Mouse (Mus musculus): ENCODE data around the gene AC161166.1. TPM values are rescaled to one million over a fixed set of nuclear protein-coding genes. Genes with fewer than 3 reads are reported as not detected.

The AC161166.1 gene
- not detected for total RNA-seq (2021)
- long read RNA-seq, experiment 1 = 0 reads
- long read RNA-seq, experiment 2 = 0 reads

GRCm38 (mm10) chr7:24512355-24512754 is at the start of gene AC161166.1:
Gene AC161166.1 (minus strand): TSS chr7:24512455.
- DNase-seq (ENCODE audit: low spot score in 2 of 2) = no peak

- DNase-seq (ENCODE audit: low spot score in 2 of 2) = no peak
Observed at GRCm38 (mm10) chr7:24561450-24561849, 49.2 kb upstream of the AC161166.1 start.

- DNase-seq (ENCODE audit: low spot score in 2 of 2) = no peak
Observed at GRCm38 (mm10) chr7:24555786-24556185, 43.5 kb upstream of the AC161166.1 start.

- no peak for DNase-seq (ENCODE audit: low spot score in 2 of 2)
Observed at GRCm38 (mm10) chr7:24551985-24552759, 39.9 kb upstream of the AC161166.1 start.

- no peak for DNase-seq (ENCODE audit: low spot score in 2 of 2)
Observed at GRCm38 (mm10) chr7:24547534-24548036, 35.3 kb upstream of the AC161166.1 start.

GRCm38 (mm10) chr7:24546634-24547389 is 34.6 kb upstream of the AC161166.1 start:
- peak; percentile 97 to 98 for DNase-seq (ENCODE audit: low spot score in 2 of 2)

GRCm38 (mm10) chr7:24546068-24546614 is 33.9 kb upstream of the AC161166.1 start, which contains the start of the genes Pinlyp and Xrcc1:
Gene Pinlyp (minus strand): TSS chr7:24546118.
Gene Xrcc1 (plus strand): TSS chr7:24546289.
- DNase-seq (ENCODE audit: low spot score in 2 of 2) = no peak

- no peak for DNase-seq (ENCODE audit: low spot score in 2 of 2)
Observed at GRCm38 (mm10) chr7:24544506-24544905, 32.3 kb upstream of the AC161166.1 start.

GRCm38 (mm10) chr7:24539686-24540085 is 27.4 kb upstream of the AC161166.1 start:
- DNase-seq (ENCODE audit: low spot score in 2 of 2) = no peak

GRCm38 (mm10) chr7:24538701-24539100 is 26.4 kb upstream of the AC161166.1 start:
- no peak for DNase-seq (ENCODE audit: low spot score in 2 of 2)

GRCm38 (mm10) chr7:24538154-24538553 is 25.9 kb upstream of the AC161166.1 start:
- DNase-seq (ENCODE audit: low spot score in 2 of 2) = no peak

- DNase-seq (ENCODE audit: low spot score in 2 of 2) = no peak
Observed at GRCm38 (mm10) chr7:24537591-24537990, 25.3 kb upstream of the AC161166.1 start.

GRCm38 (mm10) chr7:24537081-24537480 is 24.8 kb upstream of the AC161166.1 start:
- no peak for DNase-seq (ENCODE audit: low spot score in 2 of 2)

GRCm38 (mm10) chr7:24534301-24534700 is 22.0 kb upstream of the AC161166.1 start:
- DNase-seq (ENCODE audit: low spot score in 2 of 2) = no peak

GRCm38 (mm10) chr7:24533806-24534205 is 21.6 kb upstream of the AC161166.1 start:
- DNase-seq (ENCODE audit: low spot score in 2 of 2) = no peak

- DNase-seq (ENCODE audit: low spot score in 2 of 2) = no peak
Observed at GRCm38 (mm10) chr7:24533031-24533571, 20.8 kb upstream of the AC161166.1 start.

GRCm38 (mm10) chr7:24531211-24531971 is 19.1 kb upstream of the AC161166.1 start:
- peak; percentile 59 to 62 for DNase-seq (ENCODE audit: low spot score in 2 of 2)

GRCm38 (mm10) chr7:24530062-24530931 is 18.0 kb upstream of the AC161166.1 start, which contains the start of gene Irgq:
Gene Irgq (plus strand): TSS chr7:24530689.
- DNase-seq (ENCODE audit: low spot score in 2 of 2) = peak; percentile 97 to 98

GRCm38 (mm10) chr7:24529580-24529979 is 17.3 kb upstream of the AC161166.1 start:
- DNase-seq (ENCODE audit: low spot score in 2 of 2) = no peak
